Mouse (Mus musculus): ENCODE data around the gene Epb41l4b. TPM values are rescaled to one million over a fixed set of nuclear protein-coding genes. Genes with fewer than 3 reads are reported as not detected.

The Epb41l4b gene
- polyA plus RNA-seq, 1 experiment from 2014 or later, result 2.0 TPM

GRCm38 (mm10) chr4:56993331-56993730, 149.9 kb downstream of the Epb41l4b start:
- no peak for ATAC-seq (replicated peaks; ENCODE audit: insufficient number of reproducible peaks, low FRiP score, low TSS enrichment, low read depth)
- Histone ChIP-seq H3K27ac (replicated peaks; ENCODE audit: low read depth, low read length) (no peak overlapping the region), H3K9me3 (replicated peaks; ENCODE audit: control insufficient read depth, low read length) (no peaks in the 10 kb centered on the region), H3K4me2 (ENCODE audit: low read depth, low read length) (no peak overlapping the region), H3K36me3 (replicated peaks; ENCODE audit: control insufficient read depth, insufficient read depth, low read depth, low read length) (no peaks in the 10 kb centered on the region), H3K4me1 (ENCODE audit: control insufficient read depth, insufficient read depth, low read length) (no peaks in the 10 kb centered on the region; the same call in 1 of the 2 replicates), H3K9ac (replicated peaks; ENCODE audit: low read length) (no peak overlapping the region), H3K4me3 (ENCODE audit: low read depth, low read length) (no peak overlapping the region), H3K27me3 (ENCODE audit: control insufficient read depth, insufficient read depth, low read length) (peaks cover 13% of the 10 kb centered on the region)
- no peak for DNase-seq (ENCODE audit: low spot score)
- WGBS, result 85% methylated on average over 7 of the region's 7 CpGs

- Histone ChIP-seq H3K4me2 (ENCODE audit: low read depth, low read length) (no peak overlapping the region), H3K9ac (replicated peaks; ENCODE audit: low read length) (no peak overlapping the region), H3K4me1 (ENCODE audit: control insufficient read depth, insufficient read depth, low read length) (no peaks in the 10 kb centered on the region; the same call in 1 of the 2 replicates), H3K27me3 (ENCODE audit: control insufficient read depth, insufficient read depth, low read length) (peaks cover 13% of the 10 kb centered on the region), H3K9me3 (replicated peaks; ENCODE audit: control insufficient read depth, low read length) (no peaks in the 10 kb centered on the region), H3K4me3 (ENCODE audit: low read depth, low read length) (no peak overlapping the region), H3K27ac (replicated peaks; ENCODE audit: low read depth, low read length) (no peak overlapping the region), H3K36me3 (replicated peaks; ENCODE audit: control insufficient read depth, insufficient read depth, low read depth, low read length) (no peaks in the 10 kb centered on the region)
- DNase-seq (ENCODE audit: low spot score) (no peak), ATAC-seq (replicated peaks; ENCODE audit: insufficient number of reproducible peaks, low FRiP score, low TSS enrichment, low read depth) (no peak)
- WGBS, result 64% methylated on average over 2 of the region's 2 CpGs
Measured at GRCm38 (mm10) chr4:56991951-56992350, 151.3 kb downstream of the Epb41l4b start.

- 0% methylated on average over 21 of the region's 44 CpGs for WGBS
- no peaks in the 10 kb centered on the region for H3K36me3 ChIP-seq (replicated peaks; ENCODE audit: control insufficient read depth, insufficient read depth, low read depth, low read length)
- H3K9ac ChIP-seq (replicated peaks; ENCODE audit: low read length), result peak within 1 kb of the TSS; percentile 77
- no peaks in the 10 kb centered on the region for H3K9me3 ChIP-seq (replicated peaks; ENCODE audit: control insufficient read depth, low read length)
- no peaks in the 10 kb centered on the region; the same call in 1 of the 2 replicates for H3K4me1 ChIP-seq (ENCODE audit: control insufficient read depth, insufficient read depth, low read length)
- peak within 1 kb of the TSS; percentile 99 for H3K4me2 ChIP-seq (ENCODE audit: low read depth, low read length)
- DNase-seq (ENCODE audit: low spot score) (peak; percentile 41), ATAC-seq (replicated peaks; ENCODE audit: insufficient number of reproducible peaks, low FRiP score, low TSS enrichment, low read depth) (0 out of 2 replicates have a peak, but pooled peaks have one; percentile 65)
- peak within 1 kb of the TSS; percentile 74 for H3K4me3 ChIP-seq (ENCODE audit: low read depth, low read length)
- H3K27me3 ChIP-seq (ENCODE audit: control insufficient read depth, insufficient read depth, low read length), result peaks cover 13% of the 10 kb centered on the region
- no peak within 1 kb of the TSS for H3K27ac ChIP-seq (replicated peaks; ENCODE audit: low read depth, low read length)
Measured at GRCm38 (mm10) chr4:56990215-56990584, 153.0 kb downstream of the Epb41l4b start, which contains the start of gene Frrs1l. Gene Frrs1l (minus strand): TSS chr4:56990391.

GRCm38 (mm10) chr4:56989431-56990214, 153.6 kb downstream of the Epb41l4b start:
- H3K9ac ChIP-seq (replicated peaks; ENCODE audit: low read length), result peak overlapping the region; percentile 77
- no peak overlapping the region for H3K27ac ChIP-seq (replicated peaks; ENCODE audit: low read depth, low read length)
- 1% methylated on average over 41 of the region's 45 CpGs for WGBS
- H3K4me2 ChIP-seq (ENCODE audit: low read depth, low read length), result peak overlapping the region; percentile 99
- H3K9me3 ChIP-seq (replicated peaks; ENCODE audit: control insufficient read depth, low read length), result no peaks in the 10 kb centered on the region
- ATAC-seq (replicated peaks; ENCODE audit: insufficient number of reproducible peaks, low FRiP score, low TSS enrichment, low read depth), result peak; percentile 70
- H3K4me1 ChIP-seq (ENCODE audit: control insufficient read depth, insufficient read depth, low read length), result no peaks in the 10 kb centered on the region; the same call in 1 of the 2 replicates
- peak overlapping the region; percentile 74 for H3K4me3 ChIP-seq (ENCODE audit: low read depth, low read length)
- no peaks in the 10 kb centered on the region for H3K36me3 ChIP-seq (replicated peaks; ENCODE audit: control insufficient read depth, insufficient read depth, low read depth, low read length)
- peaks cover 13% of the 10 kb centered on the region for H3K27me3 ChIP-seq (ENCODE audit: control insufficient read depth, insufficient read depth, low read length)
- peak; percentile 31 for DNase-seq (ENCODE audit: low spot score)

- H3K27ac ChIP-seq (replicated peaks; ENCODE audit: low read depth, low read length), result no peak overlapping the region
- H3K4me2 ChIP-seq (ENCODE audit: low read depth, low read length), result no peak overlapping the region
- H3K9me3 ChIP-seq (replicated peaks; ENCODE audit: control insufficient read depth, low read length), result no peaks in the 10 kb centered on the region
- ATAC-seq (replicated peaks; ENCODE audit: insufficient number of reproducible peaks, low FRiP score, low TSS enrichment, low read depth) (no peak), DNase-seq (ENCODE audit: low spot score) (no peak)
- H3K4me1 ChIP-seq (ENCODE audit: control insufficient read depth, insufficient read depth, low read length), result no peaks in the 10 kb centered on the region
- no peak overlapping the region for H3K9ac ChIP-seq (replicated peaks; ENCODE audit: low read length)
- 69% methylated on average over 7 of the region's 7 CpGs for WGBS
- H3K36me3 ChIP-seq (replicated peaks; ENCODE audit: control insufficient read depth, insufficient read depth, low read depth, low read length), result no peaks in the 10 kb centered on the region
- no peaks in the 10 kb centered on the region for H3K27me3 ChIP-seq (ENCODE audit: control insufficient read depth, insufficient read depth, low read length)
- no peak overlapping the region for H3K4me3 ChIP-seq (ENCODE audit: low read depth, low read length)
Measured at GRCm38 (mm10) chr4:56965586-56966179, 177.6 kb downstream of the Epb41l4b start.

- no peak for DNase-seq (ENCODE audit: low spot score)
- Histone ChIP-seq H3K4me3 (ENCODE audit: low read depth, low read length) (no peak overlapping the region), H3K27me3 (ENCODE audit: control insufficient read depth, insufficient read depth, low read length) (no peaks in the 10 kb centered on the region), H3K36me3 (replicated peaks; ENCODE audit: control insufficient read depth, insufficient read depth, low read depth, low read length) (no peaks in the 10 kb centered on the region), H3K27ac (replicated peaks; ENCODE audit: low read depth, low read length) (no peak overlapping the region), H3K4me2 (ENCODE audit: low read depth, low read length) (no peak overlapping the region), H3K9ac (replicated peaks; ENCODE audit: low read length) (no peak overlapping the region), H3K9me3 (replicated peaks; ENCODE audit: control insufficient read depth, low read length) (no peaks in the 10 kb centered on the region), H3K4me1 (ENCODE audit: control insufficient read depth, insufficient read depth, low read length) (no peaks in the 10 kb centered on the region)
- WGBS, result 89% methylated on average over 6 of the region's 6 CpGs
- no peak for ATAC-seq (replicated peaks; ENCODE audit: insufficient number of reproducible peaks, low FRiP score, low TSS enrichment, low read depth)
Measured at GRCm38 (mm10) chr4:56963687-56964086, 179.6 kb downstream of the Epb41l4b start.

- DNase-seq (ENCODE audit: low spot score) (no peak), ATAC-seq (replicated peaks; ENCODE audit: insufficient number of reproducible peaks, low FRiP score, low TSS enrichment, low read depth) (no peak)
- H3K4me3 ChIP-seq (ENCODE audit: low read depth, low read length), result no peak overlapping the region
- H3K36me3 ChIP-seq (replicated peaks; ENCODE audit: control insufficient read depth, insufficient read depth, low read depth, low read length), result no peaks in the 10 kb centered on the region
- no peak overlapping the region for H3K9ac ChIP-seq (replicated peaks; ENCODE audit: low read length)
- H3K4me1 ChIP-seq (ENCODE audit: control insufficient read depth, insufficient read depth, low read length), result no peaks in the 10 kb centered on the region
- no peak overlapping the region for H3K27ac ChIP-seq (replicated peaks; ENCODE audit: low read depth, low read length)
- no peaks in the 10 kb centered on the region for H3K27me3 ChIP-seq (ENCODE audit: control insufficient read depth, insufficient read depth, low read length)
- no peaks in the 10 kb centered on the region for H3K9me3 ChIP-seq (replicated peaks; ENCODE audit: control insufficient read depth, low read length)
- H3K4me2 ChIP-seq (ENCODE audit: low read depth, low read length), result no peak overlapping the region
- 85% methylated on average over 12 of the region's 12 CpGs for WGBS
Measured at GRCm38 (mm10) chr4:56961320-56961925, 181.8 kb downstream of the Epb41l4b start.

GRCm38 (mm10) chr4:56957518-56957917, 185.7 kb downstream of the Epb41l4b start:
- ATAC-seq (replicated peaks; ENCODE audit: insufficient number of reproducible peaks, low FRiP score, low TSS enrichment, low read depth), result no peak
- Histone ChIP-seq H3K27ac (replicated peaks; ENCODE audit: low read depth, low read length) (no peak overlapping the region), H3K27me3 (ENCODE audit: control insufficient read depth, insufficient read depth, low read length) (no peaks in the 10 kb centered on the region), H3K36me3 (replicated peaks; ENCODE audit: control insufficient read depth, insufficient read depth, low read depth, low read length) (no peaks in the 10 kb centered on the region), H3K4me2 (ENCODE audit: low read depth, low read length) (no peak overlapping the region), H3K9me3 (replicated peaks; ENCODE audit: control insufficient read depth, low read length) (no peaks in the 10 kb centered on the region), H3K4me1 (ENCODE audit: control insufficient read depth, insufficient read depth, low read length) (no peaks in the 10 kb centered on the region), H3K9ac (replicated peaks; ENCODE audit: low read length) (no peak overlapping the region), H3K4me3 (ENCODE audit: low read depth, low read length) (no peak overlapping the region)
- no peak for DNase-seq (ENCODE audit: low spot score)
- WGBS, result 58% methylated on average over 9 of the region's 9 CpGs

All from embryonic facial prominence, embryonic 11.5 days (tissue).